Mouse (Mus musculus): ENCODE measurements around the gene Naa80.

The Naa80 gene

DNA sequence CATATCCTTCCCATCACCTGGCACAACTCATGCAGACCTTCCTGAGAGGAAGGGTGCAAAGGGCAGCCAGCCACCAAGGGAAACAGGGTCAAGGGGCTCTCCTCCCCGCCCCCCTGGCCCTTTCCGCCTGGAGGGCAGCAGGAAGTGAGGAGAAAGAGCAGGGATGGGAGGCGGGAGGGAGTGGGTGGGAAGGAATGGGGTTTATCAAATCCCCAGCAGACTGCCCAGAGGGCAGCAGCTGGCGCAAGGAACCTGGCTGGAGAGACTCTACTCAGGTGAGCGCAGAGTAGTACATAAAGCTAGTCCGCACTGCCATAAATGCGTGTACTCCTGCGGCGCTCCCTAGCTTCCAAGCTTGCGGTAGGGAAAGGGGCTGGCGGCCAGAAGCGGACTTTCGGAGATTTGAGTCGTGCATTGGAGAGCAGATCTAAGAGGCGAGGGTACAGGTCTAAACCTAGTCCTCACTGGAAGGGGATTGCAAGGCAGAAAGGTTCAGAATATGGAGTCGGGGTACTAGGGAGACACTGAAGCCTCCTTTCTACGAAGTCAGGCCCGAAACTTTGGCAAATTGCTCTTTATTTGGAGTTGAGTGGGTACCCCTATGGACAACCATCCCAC is 10.9 kb upstream of the Naa80 start, which contains the start of gene Hyal2:
TSS of gene Hyal2 (plus strand) at position 244 of the 618 bp plus-strand sequence.
- in situ Hi-C loops (cut with MboI; ENCODE audit: unreplicated experiment in 2 of 2), result loop anchor here in 1 of 2 experiments (25.0 kb wide), 1 partner anchor 1381 kb away; the partner anchor contains the start of gene Ppm1m

DNA sequence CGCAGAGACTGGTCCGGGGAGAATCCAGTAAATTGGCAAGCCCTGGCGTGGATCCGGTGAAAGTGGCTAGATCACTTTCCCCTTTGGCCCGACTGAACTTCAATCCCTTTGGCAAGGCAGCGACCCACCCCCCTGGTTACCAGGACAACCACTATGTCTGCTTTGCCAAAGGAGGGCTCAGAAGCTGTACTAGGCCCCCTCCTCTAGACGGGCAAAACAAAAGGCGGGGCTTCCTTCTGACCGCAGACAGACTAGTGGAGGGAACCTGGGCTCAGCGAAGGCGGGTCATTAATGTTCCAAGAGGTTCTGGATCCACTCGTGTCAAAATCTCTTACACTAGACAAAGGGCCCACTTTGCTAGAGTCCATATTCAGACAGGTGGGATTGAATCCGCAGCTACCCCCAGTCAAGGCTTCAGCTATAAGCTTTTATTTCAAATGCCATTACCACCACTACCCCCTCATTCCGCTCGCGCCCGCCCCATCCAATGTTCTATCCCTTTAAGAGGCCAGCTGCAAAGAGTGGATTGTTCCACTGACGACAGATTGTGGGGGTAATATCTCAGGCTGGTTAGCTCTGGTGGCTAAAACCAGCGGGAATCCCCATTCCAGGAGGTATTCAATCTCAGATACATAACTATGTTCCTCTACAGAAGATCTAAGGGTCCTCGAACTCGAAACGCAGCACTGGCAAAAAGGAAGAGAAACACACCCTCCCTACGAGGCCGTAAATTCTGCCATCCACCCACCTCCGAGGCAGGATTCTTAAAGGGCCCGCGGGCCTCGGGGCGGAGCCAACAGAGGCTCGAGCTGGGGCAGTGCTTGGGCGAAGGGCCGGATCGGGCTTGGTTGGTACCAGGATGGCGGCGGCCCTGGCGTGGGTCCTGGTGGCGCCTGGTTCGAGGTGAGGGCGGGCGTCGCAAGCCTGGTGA is 10.1 kb upstream of the Naa80 start:
- in situ Hi-C loops (cut with MboI; ENCODE audit: unreplicated experiment in 2 of 2), result loop anchor here in 1 of 2 experiments (25.0 kb wide), 1 partner anchor 1381 kb away; the partner anchor contains the start of gene Ppm1m

DNA sequence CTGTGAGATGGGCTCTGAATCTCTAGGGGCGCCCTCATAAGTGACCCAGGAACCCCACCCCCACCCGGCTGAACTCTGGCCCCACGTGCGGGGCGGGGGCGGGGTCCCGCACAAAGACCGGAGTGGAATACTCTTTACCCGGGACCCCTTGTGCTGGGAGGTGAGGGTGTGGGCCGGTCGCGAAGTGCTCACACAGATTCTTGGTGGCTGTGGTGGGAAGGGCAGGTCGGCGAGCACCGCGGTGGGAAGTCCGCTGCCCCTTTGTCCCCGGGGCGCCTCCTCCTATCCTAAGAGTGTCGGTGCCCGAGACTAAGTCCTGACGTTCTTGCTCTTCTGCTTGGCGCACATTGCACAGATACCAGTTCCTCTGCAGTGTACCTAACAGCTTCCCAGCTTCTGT is 9.4 kb upstream of the Naa80 start:
- in situ Hi-C loops (cut with MboI; ENCODE audit: unreplicated experiment in 2 of 2), result loop anchor here in 1 of 2 experiments (25.0 kb wide), 1 partner anchor 1382 kb away; the partner anchor contains the start of gene Ppm1m

DNA sequence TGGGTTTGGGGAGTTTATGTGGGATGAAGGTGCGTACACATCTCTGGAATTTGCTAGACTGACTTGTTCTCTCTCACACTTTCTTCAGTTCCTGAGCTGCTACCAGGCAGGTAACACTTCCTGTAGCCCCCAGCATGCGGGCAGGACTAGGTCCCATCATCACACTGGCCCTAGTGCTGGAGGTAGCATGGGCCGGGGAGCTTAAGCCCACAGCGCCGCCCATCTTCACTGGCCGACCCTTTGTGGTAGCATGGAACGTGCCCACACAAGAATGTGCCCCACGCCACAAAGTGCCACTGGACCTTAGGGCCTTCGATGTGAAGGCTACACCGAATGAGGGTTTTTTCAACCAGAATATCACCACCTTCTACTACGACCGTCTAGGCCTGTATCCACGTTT is 8.7 kb upstream of the Naa80 start:
- in situ Hi-C loops (cut with MboI; ENCODE audit: unreplicated experiment in 2 of 2), result loop anchor here in 1 of 2 experiments (25.0 kb wide), 1 partner anchor 1383 kb away; the partner anchor contains the start of gene Ppm1m

DNA sequence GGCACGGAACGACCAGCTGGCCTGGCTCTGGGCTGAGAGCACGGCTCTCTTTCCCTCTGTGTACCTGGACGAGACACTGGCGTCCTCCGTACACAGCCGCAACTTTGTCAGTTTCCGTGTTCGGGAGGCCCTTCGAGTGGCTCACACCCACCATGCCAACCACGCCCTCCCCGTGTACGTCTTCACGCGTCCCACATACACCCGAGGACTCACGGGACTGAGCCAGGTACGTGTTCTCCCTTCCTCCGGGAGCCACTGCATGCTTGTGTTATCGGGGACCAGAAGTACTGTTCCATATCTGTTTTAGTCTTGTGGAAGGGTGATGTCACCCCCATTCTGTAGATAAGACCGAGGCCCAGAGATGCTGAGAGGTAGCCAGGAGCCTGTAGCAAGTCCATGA is 7.8 kb upstream of the Naa80 start:
- in situ Hi-C loops (cut with MboI; ENCODE audit: unreplicated experiment in 2 of 2), result loop anchor here in 1 of 2 experiments (25.0 kb wide), 1 partner anchor 1384 kb away; the partner anchor contains the start of gene Ppm1m

DNA sequence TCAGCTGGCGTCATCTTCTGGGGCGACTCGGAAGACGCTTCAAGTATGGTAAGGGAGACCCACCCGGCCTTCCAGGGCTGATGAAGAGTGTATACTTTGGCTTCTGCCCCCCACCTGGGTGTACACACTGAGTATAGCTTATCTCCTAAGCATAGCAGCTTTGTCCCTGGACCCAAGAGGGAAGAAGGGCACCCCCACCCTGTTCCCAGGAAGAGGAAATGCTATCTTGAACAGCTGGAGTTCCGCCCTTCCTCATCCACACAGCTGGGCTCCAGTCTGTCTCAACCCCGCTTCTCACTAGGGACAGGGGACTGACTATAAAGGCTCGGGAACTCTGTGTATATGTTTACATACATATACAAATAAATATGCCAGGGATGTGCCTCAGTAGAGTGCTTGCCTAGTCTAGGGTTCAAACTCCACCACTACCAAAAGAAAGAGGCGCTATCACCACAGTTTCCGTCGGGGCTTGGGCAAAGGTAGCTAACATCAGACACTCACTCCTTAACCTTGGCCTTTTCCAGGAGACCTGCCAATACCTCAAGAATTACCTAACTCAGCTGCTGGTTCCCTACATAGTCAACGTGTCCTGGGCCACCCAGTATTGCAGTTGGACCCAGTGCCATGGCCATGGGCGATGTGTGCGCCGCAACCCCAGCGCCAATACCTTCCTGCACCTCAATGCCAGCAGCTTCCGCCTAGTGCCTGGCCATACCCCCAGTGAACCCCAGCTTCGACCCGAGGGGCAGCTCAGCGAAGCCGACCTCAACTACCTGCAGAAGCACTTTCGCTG is 7.0 kb upstream of the Naa80 start:
- in situ Hi-C loops (cut with MboI; ENCODE audit: unreplicated experiment in 2 of 2), result loop anchor here in 1 of 2 experiments (25.0 kb wide), 1 partner anchor 1384 kb away; the partner anchor contains the start of gene Ppm1m

DNA sequence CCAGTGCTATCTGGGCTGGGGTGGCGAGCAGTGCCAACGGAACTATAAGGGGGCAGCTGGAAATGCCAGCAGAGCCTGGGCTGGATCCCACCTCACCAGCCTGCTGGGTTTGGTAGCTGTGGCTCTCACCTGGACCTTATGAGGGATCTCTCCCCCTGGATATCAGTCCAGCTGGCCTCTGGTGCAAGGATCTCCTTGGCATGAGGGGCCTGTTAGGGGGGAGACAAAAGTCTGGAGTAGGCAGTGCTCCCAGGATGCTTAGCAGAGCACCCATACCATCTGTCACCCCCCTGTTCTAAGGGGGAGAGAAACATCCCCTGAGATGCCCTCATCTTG is 6.4 kb upstream of the Naa80 start:
- in situ Hi-C loops (cut with MboI; ENCODE audit: unreplicated experiment in 2 of 2), result loop anchor here in 1 of 2 experiments (25.0 kb wide), 1 partner anchor 1385 kb away; the partner anchor contains the start of gene Ppm1m

DNA sequence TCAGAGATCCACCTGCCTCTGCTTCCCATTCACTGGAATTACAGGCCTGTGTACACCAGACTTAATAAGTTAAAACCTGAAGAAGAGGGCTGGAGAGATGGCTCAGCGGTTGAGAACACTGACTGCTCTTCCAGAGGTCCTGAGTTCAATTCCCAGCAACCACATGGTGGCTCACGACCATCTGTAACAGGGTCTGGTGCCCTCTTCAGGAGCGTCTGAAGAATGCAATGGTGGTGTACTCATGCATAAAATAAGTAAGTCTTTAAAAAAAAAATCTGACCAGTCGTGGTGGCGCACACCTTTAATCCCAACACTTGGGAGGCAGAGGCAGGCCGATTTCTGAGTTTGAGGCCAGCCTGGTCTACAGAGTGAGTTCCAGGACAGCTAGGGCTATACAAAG is 4.9 kb upstream of the Naa80 start:
- in situ Hi-C loops (cut with MboI; ENCODE audit: unreplicated experiment in 2 of 2), result loop anchor here in 1 of 2 experiments (25.0 kb wide), 1 partner anchor 1386 kb away; the partner anchor contains the start of gene Ppm1m

DNA sequence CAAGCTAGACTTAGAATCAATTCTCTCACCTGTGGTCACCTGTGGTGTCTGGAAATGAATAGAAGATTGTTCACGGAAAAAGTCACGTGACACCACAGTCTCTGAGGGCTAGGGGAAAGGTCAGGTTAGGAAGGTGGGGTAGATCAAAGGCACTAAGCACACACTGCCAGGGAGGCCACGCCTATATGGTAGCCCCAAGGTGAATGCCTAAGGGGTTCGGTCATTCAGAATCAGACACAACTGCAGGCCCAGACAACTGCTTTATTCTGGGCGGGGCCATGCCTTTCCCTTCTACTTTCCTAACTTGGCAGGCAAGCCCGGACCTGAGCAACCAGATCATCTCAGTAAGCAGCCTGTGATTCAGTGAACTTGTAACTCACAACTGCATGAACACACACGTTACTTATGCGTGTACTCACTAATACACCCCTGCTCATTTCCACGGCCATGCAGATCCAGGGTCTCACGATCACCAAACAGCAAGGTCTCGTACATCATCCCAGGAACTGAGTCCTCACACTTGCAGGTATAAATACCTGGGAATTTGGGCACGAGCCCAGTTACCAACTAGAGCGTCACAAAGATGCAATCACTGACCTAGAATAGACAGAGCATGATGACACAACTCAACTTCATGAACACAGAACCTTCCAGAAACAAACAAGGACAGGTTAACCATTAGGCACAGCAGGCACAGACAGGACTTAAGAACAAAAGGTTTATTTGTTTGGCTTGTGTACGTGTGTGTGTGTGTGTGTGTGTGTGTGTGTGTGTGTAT is 2.9 kb upstream of the Naa80 start:
- in situ Hi-C loops (cut with MboI; ENCODE audit: unreplicated experiment in 2 of 2), result no loop called here

DNA sequence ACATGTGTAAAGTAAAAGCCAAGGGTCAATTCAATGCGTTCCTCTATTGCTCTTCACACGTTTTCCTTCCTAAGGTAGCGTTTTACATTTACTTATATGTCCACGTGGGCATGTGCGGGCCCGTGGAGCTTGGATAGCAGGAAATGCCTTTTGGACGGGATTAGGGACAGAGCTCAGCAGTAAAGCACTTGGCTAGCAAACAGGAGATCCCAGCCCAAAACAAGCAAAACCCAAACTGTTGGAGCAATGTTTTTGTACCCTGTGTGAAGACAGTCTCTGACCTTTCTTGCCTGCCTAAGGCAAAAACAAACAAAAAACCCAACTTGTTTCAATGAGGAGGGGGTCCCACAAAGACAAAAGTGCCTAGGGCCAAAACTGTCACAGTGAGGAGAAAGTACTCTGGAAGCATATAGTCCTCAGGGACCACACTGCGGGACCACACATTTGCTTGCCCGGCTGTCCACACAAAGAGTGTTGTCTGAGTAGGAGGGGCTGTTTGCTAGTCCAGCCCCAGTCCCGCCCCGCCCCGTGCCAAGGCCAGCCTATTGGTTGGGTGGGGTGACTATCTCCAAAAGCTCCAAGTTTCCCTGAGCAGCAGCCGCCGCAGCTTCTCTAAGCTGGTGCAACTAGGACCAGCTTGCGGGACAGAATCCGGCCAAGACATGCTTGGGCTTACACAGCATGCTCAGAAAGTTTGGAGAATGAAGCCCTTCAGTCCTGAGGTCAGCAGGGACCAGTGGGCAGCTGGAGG is 2.2 kb upstream of the Naa80 start, which contains the start of gene Hyal1:
TSS of gene Hyal1 (plus strand) at position 571 of the 751 bp plus-strand sequence.
- in situ Hi-C loops (cut with MboI; ENCODE audit: unreplicated experiment in 2 of 2), result no loop called here

DNA sequence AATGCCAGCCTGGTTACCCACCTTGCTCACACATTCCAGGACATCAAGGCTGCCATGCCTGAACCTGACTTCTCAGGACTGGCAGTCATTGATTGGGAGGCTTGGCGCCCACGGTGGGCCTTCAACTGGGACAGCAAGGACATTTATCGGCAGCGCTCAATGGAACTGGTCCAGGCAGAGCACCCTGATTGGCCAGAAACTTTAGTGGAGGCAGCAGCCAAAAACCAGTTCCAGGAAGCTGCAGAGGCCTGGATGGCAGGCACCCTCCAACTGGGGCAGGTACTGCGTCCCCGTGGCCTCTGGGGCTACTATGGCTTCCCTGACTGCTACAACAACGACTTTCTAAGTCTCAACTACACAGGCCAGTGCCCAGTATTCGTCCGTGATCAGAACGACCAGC is 816 bp upstream of the Naa80 start:
- in situ Hi-C loops (cut with MboI; ENCODE audit: unreplicated experiment in 2 of 2), result no loop called here

DNA sequence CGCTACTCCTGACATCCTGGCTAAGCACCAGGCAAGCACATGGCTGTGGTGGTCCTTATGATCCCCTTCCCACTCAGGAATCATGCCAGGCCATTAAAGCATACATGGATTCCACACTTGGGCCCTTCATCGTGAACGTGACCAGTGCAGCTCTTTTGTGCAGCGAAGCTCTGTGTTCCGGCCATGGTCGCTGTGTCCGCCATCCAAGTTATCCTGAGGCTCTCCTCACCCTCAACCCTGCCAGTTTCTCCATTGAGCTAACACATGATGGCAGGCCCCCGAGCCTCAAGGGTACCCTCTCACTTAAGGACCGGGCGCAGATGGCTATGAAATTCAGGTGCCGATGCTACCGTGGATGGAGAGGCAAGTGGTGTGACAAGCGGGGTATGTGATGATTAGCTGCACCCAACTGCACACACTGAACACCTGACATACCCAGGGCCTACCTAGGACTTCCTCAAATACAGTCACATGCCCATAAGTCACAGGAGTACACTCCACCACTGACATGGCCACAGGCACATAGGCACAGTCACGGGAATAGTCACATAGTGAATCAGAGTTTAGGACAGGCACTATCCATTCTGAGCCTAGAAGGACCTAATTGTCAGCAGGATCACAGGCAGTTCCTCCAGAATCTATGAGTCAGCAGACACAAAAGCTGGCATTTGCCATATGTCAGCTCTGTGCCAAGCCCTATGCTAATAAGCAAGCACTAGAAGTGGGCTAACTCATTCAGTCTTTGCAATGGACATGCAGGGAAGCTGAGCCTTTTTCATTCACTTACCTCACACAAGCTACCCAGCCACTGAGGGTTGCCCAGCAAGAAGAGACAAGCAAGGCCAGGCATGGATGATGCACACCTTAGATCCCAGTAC is 575 bp downstream of the Naa80 start:
- in situ Hi-C loops (cut with MboI; ENCODE audit: unreplicated experiment in 2 of 2), result no loop called here

DNA sequence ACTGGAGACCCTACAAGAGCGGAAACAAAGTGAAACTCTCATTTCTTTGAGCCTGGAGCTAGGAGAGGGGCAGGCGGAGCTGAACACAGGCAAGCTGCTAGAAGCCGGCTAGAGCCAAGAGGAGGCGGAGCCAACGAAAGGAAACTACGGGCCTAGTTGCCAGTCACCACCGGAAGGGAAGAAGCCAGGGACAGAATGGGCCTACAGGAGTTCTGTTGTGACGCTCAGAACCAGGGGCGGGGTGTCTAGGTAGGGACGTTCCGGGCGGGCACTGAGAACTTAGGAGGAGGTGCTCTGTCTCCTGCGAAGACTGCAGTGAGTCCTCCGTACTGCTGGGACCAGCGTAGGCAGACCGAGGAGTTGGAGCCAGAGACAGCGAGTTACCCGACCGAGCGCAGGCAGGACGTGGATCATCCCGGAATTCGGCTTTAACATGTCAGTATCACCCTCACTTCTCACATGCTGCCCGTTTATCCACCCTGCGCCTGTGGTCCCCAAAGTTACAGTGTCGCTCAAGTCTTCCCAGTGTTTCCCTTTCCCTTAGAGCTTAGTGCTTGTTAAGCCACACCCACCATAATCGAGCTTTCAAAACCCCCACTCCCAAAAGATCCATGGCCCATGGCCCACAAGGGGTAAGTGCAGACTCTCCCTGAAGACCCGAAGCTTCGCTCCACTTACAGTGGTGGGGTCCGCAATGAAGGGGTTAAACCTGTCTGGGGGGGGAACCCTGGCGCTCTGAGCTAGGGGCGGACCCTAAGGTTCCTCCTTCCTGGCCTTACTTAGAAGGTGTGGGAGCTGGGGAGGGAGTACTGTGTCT is 2.0 kb downstream of the Naa80 start, which contains the start of gene Hyal3:
TSS of gene Hyal3 (plus strand) at position 318 of the 817 bp plus-strand sequence.
- in situ Hi-C loops (cut with MboI; ENCODE audit: unreplicated experiment in 2 of 2), result no loop called here

DNA sequence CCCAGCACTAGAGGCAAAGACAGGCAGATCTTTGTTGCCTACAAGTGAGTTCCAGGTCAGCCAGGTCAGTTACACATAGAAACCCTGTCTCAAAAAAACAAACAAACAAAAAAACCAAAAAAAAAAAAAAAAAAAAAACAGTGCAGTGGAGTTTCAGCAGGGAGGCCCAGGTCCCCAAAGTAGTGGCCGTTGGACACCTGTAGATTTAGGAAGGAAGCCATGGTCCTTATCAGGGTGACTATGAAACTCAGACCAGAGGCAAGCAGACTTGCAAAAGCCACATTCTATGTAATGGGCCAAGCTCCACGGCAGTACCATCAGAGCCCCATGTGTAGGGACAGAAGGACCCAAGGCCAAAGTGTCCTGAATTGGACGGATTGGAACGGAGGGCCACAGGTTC is 2.9 kb downstream of the Naa80 start:
- in situ Hi-C loops (cut with MboI; ENCODE audit: unreplicated experiment in 2 of 2), result no loop called here

DNA sequence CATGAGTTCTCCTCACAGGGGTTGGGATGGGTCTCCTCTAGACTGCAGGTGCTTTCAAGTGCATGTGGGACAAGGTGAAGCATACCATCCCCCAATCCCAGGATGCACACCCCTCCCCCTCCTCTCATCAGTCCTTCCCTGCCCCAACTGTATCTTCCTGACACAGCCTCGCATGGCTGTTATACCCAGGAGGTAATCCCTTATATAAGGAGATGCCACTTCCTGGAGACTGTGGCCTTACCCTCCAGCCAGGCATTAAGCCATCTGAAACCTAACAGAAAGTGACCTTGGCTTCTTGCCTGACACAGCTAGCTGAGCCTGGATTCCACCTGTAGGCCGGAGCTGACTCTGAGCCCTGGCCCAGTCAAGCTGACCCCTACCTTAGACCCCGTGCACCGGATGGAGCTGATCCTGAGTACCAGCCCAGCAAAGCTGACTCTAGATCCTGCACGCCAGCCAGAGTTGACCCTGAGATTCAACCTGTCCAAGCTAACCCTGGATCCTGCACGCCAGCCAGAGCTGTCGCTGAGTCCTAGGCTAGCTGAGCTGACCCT is 3.9 kb downstream of the Naa80 start:
- in situ Hi-C loops (cut with MboI; ENCODE audit: unreplicated experiment in 2 of 2), result no loop called here

DNA sequence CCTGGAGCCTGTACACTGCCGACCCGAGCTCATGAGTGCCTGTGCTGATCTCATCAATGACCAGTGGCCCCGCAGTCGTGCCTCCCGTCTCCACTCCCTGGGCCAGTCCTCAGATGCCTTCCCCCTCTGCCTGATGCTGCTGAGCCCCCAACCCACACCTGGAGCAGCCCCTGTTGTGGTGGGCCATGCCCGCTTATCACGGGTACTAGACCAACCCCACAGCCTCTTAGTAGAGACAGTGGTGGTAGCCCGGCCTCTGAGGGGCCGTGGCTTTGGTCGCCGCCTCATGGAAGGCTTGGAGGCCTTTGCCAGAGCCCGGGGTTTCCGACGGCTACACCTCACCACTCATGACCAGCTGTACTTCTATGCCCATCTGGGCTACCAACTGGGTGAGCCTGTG is 4.5 kb downstream of the Naa80 start:
- in situ Hi-C loops (cut with MboI; ENCODE audit: unreplicated experiment in 2 of 2), result no loop called here

DNA sequence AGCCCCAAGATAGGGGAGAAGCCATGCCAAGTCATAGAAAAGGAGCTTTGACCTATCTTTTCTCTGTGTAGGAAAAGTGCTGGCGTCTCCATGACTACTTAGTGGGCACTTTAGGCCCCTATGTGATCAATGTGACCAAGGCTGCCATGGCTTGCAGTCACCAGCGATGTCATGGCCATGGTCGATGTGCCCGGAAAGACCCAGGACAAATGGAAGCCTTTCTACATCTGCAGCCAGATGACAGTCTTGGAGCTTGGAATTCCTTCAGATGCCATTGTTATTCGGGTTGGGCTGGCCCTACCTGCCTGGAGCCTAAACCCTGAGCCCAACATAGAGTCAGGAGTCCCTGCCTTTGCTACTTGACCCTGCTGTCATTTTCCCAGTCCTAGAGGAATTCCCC is 7.8 kb downstream of the Naa80 start:
- in situ Hi-C loops (cut with MboI; ENCODE audit: unreplicated experiment in 2 of 2), result no loop called here
